Mouse (Mus musculus): ENCODE measurements around the gene Itpa. TPM values are rescaled to one million over a fixed set of nuclear protein-coding genes. Genes with fewer than 3 reads are reported as not detected.

The Itpa gene
- polyA plus RNA-seq, 1 experiment from 2014 or later = 90.9 TPM

Other genes with a start within 250 kb of the Itpa start
- gene Vps16, start 243.3 kb upstream of the Itpa start, polyA plus RNA-seq (2015; fragmentation: Nextera tagmentation; extraction: Ambion mirVana) = 94.2 and 106 TPM in 2 replicates
- gene Pced1a, start 242.9 kb upstream of the Itpa start, polyA plus RNA-seq (2015; fragmentation: Nextera tagmentation; extraction: Ambion mirVana) = 16.2 and 17.2 TPM in 2 replicates
- 86.6 and 106 TPM in 2 replicates for gene Ptpra, start 217.3 kb upstream of the Itpa start, polyA plus RNA-seq (2015; fragmentation: Nextera tagmentation; extraction: Ambion mirVana)
- 93.6 and 101 TPM in 2 replicates for gene Mrps26, start 103.9 kb upstream of the Itpa start, polyA plus RNA-seq (2015; fragmentation: Nextera tagmentation; extraction: Ambion mirVana)
- gene Oxt, start 91.4 kb upstream of the Itpa start, polyA plus RNA-seq (2015; fragmentation: Nextera tagmentation; extraction: Ambion mirVana) = not detected in 2 replicates
- gene Avp, start 85.1 kb upstream of the Itpa start, polyA plus RNA-seq (2015; fragmentation: Nextera tagmentation; extraction: Ambion mirVana) = not detected in 2 replicates
- gene Fastkd5, start 37.6 kb upstream of the Itpa start, polyA plus RNA-seq (2015; fragmentation: Nextera tagmentation; extraction: Ambion mirVana) = 13.2 and 14.1 TPM in 2 replicates
- gene Ubox5, start 37.6 kb upstream of the Itpa start, polyA plus RNA-seq (2015; fragmentation: Nextera tagmentation; extraction: Ambion mirVana) = 10.8 and 11.0 TPM in 2 replicates
- 4.0 and 4.5 TPM in 2 replicates for gene Lzts3, start 24.8 kb upstream of the Itpa start, polyA plus RNA-seq (2015; fragmentation: Nextera tagmentation; extraction: Ambion mirVana)
- 69.6 and 71.7 TPM in 2 replicates for gene Ddrgk1, start 3.0 kb upstream of the Itpa start, polyA plus RNA-seq (2015; fragmentation: Nextera tagmentation; extraction: Ambion mirVana)
- gene Slc4a11, start 29.9 kb downstream of the Itpa start, polyA plus RNA-seq (2015; fragmentation: Nextera tagmentation; extraction: Ambion mirVana) = 2.6 and 2.9 TPM in 2 replicates
- 32.4 and 36.7 TPM in 2 replicates for gene 4930402H24Rik, start 238.8 kb downstream of the Itpa start, polyA plus RNA-seq (2015; fragmentation: Nextera tagmentation; extraction: Ambion mirVana)
- 6.6 and 7.7 TPM in 2 replicates for gene Atrn, start 238.9 kb downstream of the Itpa start, polyA plus RNA-seq (2015; fragmentation: Nextera tagmentation; extraction: Ambion mirVana)

Data from limb, embryonic 15.5 days (tissue).